Mouse (Mus musculus): ENCODE results near the gene Phc2. TPM values are rescaled to one million over a fixed set of nuclear protein-coding genes. Genes with fewer than 3 reads are reported as not detected.

The Phc2 gene
- polyA plus RNA-seq, 1 experiment from 2014 or later = 14.6 TPM

DNA sequence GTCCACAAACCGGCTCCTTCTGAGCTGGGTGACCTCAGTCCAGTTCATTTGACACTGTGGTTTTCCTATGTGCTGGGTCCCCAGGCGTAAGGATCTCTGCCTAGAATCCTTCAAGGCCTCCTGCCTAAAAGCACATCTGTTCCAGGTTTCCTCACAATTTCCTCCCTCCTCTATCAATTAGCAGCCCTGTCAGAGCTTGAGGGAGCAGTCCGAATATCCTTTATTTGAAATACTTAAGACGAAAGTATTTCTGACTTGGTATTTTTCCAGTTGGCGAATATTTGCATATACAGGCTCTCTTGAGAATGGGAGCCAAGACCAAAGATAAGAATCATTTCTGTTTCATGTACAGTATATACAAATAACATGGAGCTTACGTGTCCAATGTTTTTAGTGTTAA lies 8.6 kb upstream of the Phc2 start:
- no peak for ATAC-seq
- TF ChIP-seq EP300 (IDR thresholded peaks at IDR 0.05; ENCODE audit: low read depth) (no peak), CTCF (IDR thresholded peaks at IDR 0.05; ENCODE audit: low read depth) (no peak)
- no peaks in the 10 kb centered on the region for H3K9me3 ChIP-seq (ENCODE audit: low read length)

DNA sequence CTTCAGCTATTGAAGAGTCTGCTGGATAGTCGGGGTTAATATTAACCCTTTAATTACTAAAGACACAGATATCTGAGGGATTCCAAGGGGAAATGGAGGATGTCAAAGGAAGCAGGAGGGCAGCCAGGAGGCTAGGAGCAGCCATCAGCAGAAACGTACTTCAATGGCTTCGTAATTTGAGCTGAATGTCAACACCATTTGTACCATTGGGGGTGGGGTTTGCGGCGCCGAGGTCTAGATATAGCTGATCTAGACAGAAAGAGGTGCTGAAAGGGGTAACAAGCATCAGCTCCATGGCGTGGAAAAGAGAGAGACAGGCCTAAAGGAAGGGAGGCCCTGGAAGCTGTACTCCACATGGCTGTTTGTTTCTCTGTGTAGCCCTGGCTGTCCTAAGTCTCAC lies 7.7 kb upstream of the Phc2 start:
- H3K4me2 ChIP-seq (ENCODE audit: low read depth, low read length) = no peak overlapping the region
- H3K4me1 ChIP-seq (ENCODE audit: insufficient read depth) = peaks cover 7% of the 10 kb centered on the region
- ATAC-seq = no peak

More for the DNA sequence above, 8.6 kb upstream of the Phc2 start:
- Histone ChIP-seq H3K36me3 (replicated peaks; ENCODE audit: insufficient read depth, low read length) (no peaks in the 10 kb centered on the region), H3K9ac (replicated peaks) (no peak overlapping the region), H3K4me3 (ENCODE audit: low read depth, low read length) (no peak overlapping the region), H3K4me1 (ENCODE audit: insufficient read depth) (peaks cover 7% of the 10 kb centered on the region), H3K27ac (ENCODE audit: low read depth) (no peak overlapping the region), H3K4me2 (ENCODE audit: low read depth, low read length) (no peak overlapping the region), H3K27me3 (ENCODE audit: insufficient read depth, low read length) (no peaks in the 10 kb centered on the region)
- no peak for DNase-seq
- WGBS (ENCODE audit: insufficient replicate concordance) = 77% methylated on average over 6 of the region's 6 CpGs

DNA sequence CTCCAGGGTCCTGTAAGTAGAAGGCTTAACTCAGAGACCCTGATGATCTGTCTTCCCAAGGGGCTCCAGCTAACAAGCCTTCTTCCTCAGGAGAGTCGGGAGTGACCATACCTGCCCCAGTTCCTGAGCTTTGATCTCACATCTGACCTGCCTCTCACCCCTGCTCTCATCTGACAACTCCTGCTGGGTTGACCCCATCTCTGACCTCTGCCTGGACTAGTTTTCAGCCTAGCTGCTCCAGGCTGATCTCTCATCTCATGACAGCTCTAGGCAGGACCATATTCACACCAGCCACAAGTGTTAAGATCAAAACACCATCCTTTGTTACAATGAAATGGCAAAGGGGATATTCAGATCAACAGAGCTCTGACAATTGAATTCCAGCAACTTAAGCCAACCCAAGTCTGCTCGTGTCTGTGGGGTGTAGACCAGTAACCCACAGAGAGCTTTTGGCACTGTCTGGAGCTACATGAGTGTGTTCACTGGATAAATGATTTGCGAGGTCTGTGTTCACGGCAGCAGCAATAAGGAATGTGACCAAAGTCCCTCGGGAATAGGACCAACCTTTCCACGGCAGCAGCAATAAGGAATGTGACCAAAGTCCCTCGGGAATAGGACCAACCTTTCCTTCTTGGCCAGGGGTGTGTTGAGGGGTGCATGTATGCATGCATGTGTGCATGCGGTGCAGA lies 5.8 kb upstream of the Phc2 start:
- H3K9ac ChIP-seq (replicated peaks) = no peak overlapping the region
- TF ChIP-seq CTCF (IDR thresholded peaks at IDR 0.05; ENCODE audit: low read depth) = no peak
- TF ChIP-seq EP300 (IDR thresholded peaks at IDR 0.05; ENCODE audit: low read depth) = no peak
- WGBS (ENCODE audit: insufficient replicate concordance) = 53% methylated on average over 8 of the region's 8 CpGs

More for the DNA sequence above, 7.7 kb upstream of the Phc2 start:
- WGBS (ENCODE audit: insufficient replicate concordance) = 52% methylated on average over 7 of the region's 7 CpGs
- H3K4me3 ChIP-seq (ENCODE audit: low read depth, low read length) = no peak overlapping the region
- no peaks in the 10 kb centered on the region for H3K9me3 ChIP-seq (ENCODE audit: low read length)
- DNase-seq = no peak
- TF ChIP-seq CTCF (IDR thresholded peaks at IDR 0.05; ENCODE audit: low read depth) (no peak), EP300 (IDR thresholded peaks at IDR 0.05; ENCODE audit: low read depth) (no peak)
- H3K9ac ChIP-seq (replicated peaks) = no peak overlapping the region
- H3K36me3 ChIP-seq (replicated peaks; ENCODE audit: insufficient read depth, low read length) = no peaks in the 10 kb centered on the region
- H3K27me3 ChIP-seq (ENCODE audit: insufficient read depth, low read length) = no peaks in the 10 kb centered on the region
- no peak overlapping the region for H3K27ac ChIP-seq (ENCODE audit: low read depth)

DNA sequence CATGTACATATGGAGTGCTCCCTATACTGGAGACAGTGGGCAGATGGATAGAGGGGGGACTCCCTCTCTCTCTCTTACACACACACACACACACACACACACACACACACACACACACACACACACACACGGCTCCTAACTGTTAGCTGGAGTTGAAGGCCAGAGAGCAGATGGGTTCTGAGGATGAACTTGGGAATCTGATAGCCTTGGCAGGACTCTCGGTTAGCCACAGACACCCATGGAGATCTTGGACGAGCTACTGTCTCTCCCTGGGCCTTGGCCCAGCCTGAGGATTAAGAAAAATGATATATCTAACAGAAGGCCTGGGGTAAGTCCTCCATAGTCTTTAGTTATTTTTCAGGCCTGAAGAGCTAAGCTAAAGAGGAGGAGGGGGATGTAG lies 3.0 kb upstream of the Phc2 start:
- Histone ChIP-seq H3K36me3 (replicated peaks; ENCODE audit: insufficient read depth, low read length) (no peaks in the 10 kb centered on the region), H3K9ac (replicated peaks) (no peak overlapping the region), H3K9me3 (ENCODE audit: low read length) (no peaks in the 10 kb centered on the region), H3K4me3 (ENCODE audit: low read depth, low read length) (no peak overlapping the region), H3K27ac (ENCODE audit: low read depth) (no peak overlapping the region), H3K4me1 (ENCODE audit: insufficient read depth) (peaks cover 21% of the 10 kb centered on the region), H3K27me3 (ENCODE audit: insufficient read depth, low read length) (no peaks in the 10 kb centered on the region), H3K4me2 (ENCODE audit: low read depth, low read length) (no peak overlapping the region)
- ATAC-seq (no peak), DNase-seq (no peak)
- TF ChIP-seq CTCF (IDR thresholded peaks at IDR 0.05; ENCODE audit: low read depth) = no peak
- no peak for TF ChIP-seq EP300 (IDR thresholded peaks at IDR 0.05; ENCODE audit: low read depth)
- WGBS (ENCODE audit: insufficient replicate concordance) = 69% methylated on average over 3 of the region's 3 CpGs

More for the DNA sequence above, 5.8 kb upstream of the Phc2 start:
- peak; percentile 70 for ATAC-seq
- no peak for DNase-seq
- H3K27ac ChIP-seq (ENCODE audit: low read depth) = peak overlapping the region; percentile 39; the same call in 1 of the 2 replicates
- H3K27me3 ChIP-seq (ENCODE audit: insufficient read depth, low read length) = no peaks in the 10 kb centered on the region
- H3K4me3 ChIP-seq (ENCODE audit: low read depth, low read length) = no peak overlapping the region
- H3K36me3 ChIP-seq (replicated peaks; ENCODE audit: insufficient read depth, low read length) = no peaks in the 10 kb centered on the region
- H3K9me3 ChIP-seq (ENCODE audit: low read length) = no peaks in the 10 kb centered on the region
- H3K4me1 ChIP-seq (ENCODE audit: insufficient read depth) = peaks cover 7% of the 10 kb centered on the region
- H3K4me2 ChIP-seq (ENCODE audit: low read depth, low read length) = no peak overlapping the region

DNA sequence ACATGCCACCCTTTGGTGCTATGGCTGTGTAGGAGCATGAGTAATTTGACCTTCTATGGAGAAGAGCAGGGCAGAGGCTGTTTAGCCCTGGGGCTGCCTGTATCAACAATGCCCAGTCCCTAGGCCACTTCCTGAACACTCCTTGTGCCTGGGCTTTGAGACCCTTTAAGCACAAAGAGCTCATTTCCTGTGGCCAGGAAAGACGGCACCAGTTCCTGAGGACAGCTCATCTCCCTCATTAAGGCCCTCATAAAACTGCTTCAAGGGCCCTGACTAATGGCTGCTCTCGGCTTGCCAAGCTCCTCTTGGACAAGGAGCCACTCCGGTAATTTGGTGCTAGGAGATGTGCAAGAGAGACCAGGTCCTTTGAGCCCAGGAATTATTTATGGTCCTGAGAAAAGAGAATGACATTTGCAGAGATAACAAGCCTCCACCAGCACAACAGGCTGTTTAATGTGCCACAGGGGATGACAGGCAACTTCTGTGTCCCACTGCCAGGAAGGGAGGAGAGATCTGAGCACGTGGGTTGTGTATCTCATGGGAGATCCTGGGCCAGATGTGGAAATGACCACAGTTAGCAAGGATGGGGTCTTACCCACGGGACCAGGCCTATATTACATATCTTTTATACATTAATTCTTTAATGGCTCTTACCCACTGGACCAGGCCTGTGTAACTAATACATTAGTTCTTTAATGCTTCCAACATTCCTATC lies 1.8 kb upstream of the Phc2 start:
- Histone ChIP-seq H3K9ac (replicated peaks) (no peak overlapping the region), H3K4me3 (ENCODE audit: low read depth, low read length) (no peak overlapping the region), H3K9me3 (ENCODE audit: low read length) (no peaks in the 10 kb centered on the region), H3K36me3 (replicated peaks; ENCODE audit: insufficient read depth, low read length) (no peaks in the 10 kb centered on the region), H3K4me1 (ENCODE audit: insufficient read depth) (peaks cover 21% of the 10 kb centered on the region), H3K27me3 (ENCODE audit: insufficient read depth, low read length) (no peaks in the 10 kb centered on the region), H3K27ac (ENCODE audit: low read depth) (no peak overlapping the region), H3K4me2 (ENCODE audit: low read depth, low read length) (no peak overlapping the region)
- no peak for TF ChIP-seq CTCF (IDR thresholded peaks at IDR 0.05; ENCODE audit: low read depth)
- no peak for TF ChIP-seq EP300 (IDR thresholded peaks at IDR 0.05; ENCODE audit: low read depth)
- ATAC-seq = no peak
- no peak for DNase-seq
- WGBS (ENCODE audit: insufficient replicate concordance) = 46% methylated on average over 5 of the region's 5 CpGs

DNA sequence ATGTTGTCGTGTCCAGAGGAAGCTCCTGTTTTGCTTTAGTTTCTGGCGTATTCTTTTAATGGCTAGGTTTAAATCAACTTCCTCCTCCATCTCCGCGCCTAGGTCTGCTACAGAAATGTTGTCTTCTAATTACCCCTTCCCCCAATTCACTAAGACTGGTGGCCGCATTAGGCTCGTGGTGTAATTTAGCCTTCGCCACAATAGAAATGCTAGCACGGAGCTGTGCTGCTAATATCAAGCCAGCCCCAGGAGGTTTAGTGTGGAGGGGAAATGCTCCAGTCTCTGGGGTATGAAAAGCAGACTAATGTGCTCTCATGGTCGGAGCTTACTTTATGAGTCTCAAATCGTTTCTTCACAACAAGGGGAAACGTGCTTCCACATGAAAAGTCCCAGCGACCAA lies 944 bp downstream of the Phc2 start:
- TF ChIP-seq CTCF (IDR thresholded peaks at IDR 0.05; ENCODE audit: low read depth) = no peak

More for the DNA sequence above, 944 bp downstream of the Phc2 start:
- 8% methylated on average over 12 of the region's 12 CpGs for WGBS (ENCODE audit: insufficient replicate concordance)
- H3K4me3 ChIP-seq (ENCODE audit: low read depth, low read length) = peak overlapping the region; percentile 71
- peak overlapping the region; percentile 64; the same call in 1 of the 2 replicates for H3K27ac ChIP-seq (ENCODE audit: low read depth)
- H3K9me3 ChIP-seq (ENCODE audit: low read length) = no peaks in the 10 kb centered on the region
- DNase-seq (no peak), ATAC-seq (no peak)
- peak overlapping the region; percentile 99 for H3K4me2 ChIP-seq (ENCODE audit: low read depth, low read length)
- H3K4me1 ChIP-seq (ENCODE audit: insufficient read depth) = peaks cover 14% of the 10 kb centered on the region
- H3K36me3 ChIP-seq (replicated peaks; ENCODE audit: insufficient read depth, low read length) = no peaks in the 10 kb centered on the region
- no peaks in the 10 kb centered on the region for H3K27me3 ChIP-seq (ENCODE audit: insufficient read depth, low read length)
- peak overlapping the region; percentile 73 for H3K9ac ChIP-seq (replicated peaks)
